Mouse (Mus musculus) liver, embryonic 16.5 days (tissue): ENCODE measurements around the gene Gpr39. TPM values are rescaled to one million over a fixed set of nuclear protein-coding genes. Genes with fewer than 3 reads are reported as not detected.

Experiments
- ATAC-seq: fragments of 200-750 bp; cut with Nextera tagmentation; 2 replicates; pipeline ENCODE4 v1.8.0; 2017; ENCODE audit warnings: low read depth, mild to moderate bottlenecking, moderate number of reproducible peaks, moderate library complexity
- H3K27ac ChIP-seq: fragments of 300-500 bp; sonication (generic); 2 replicates; pipeline ENCODE4 v1.5.1; 2014; ENCODE audit warnings: mild to moderate bottlenecking, low read length
- H3K27me3 ChIP-seq: fragments of 300-500 bp; sonication (generic); 2 replicates; pipeline ENCODE4 v1.6.1; 2014; ENCODE audit warnings: low read depth, low read length, mixed read lengths; ENCODE audit not compliant: control insufficient read depth, insufficient read depth
- H3K36me3 ChIP-seq: fragments of 300-500 bp; sonication (generic); 2 replicates; pipeline ENCODE4 v1.6.1; 2014; ENCODE audit warnings: mild to moderate bottlenecking; ENCODE audit not compliant: control insufficient read depth, insufficient read depth
- H3K4me1 ChIP-seq: fragments of 300-500 bp; sonication (generic); 2 replicates; pipeline ENCODE4 v1.6.1; 2014; ENCODE audit warnings: low read depth, low read length, mixed read lengths; ENCODE audit not compliant: control insufficient read depth
- H3K4me2 ChIP-seq: fragments of 300-500 bp; sonication (generic); 2 replicates; pipeline ENCODE4 v1.6.1; 2014; ENCODE audit warnings: low read depth, low read length, mixed read lengths
- H3K4me3 ChIP-seq: fragments of 300-500 bp; sonication (generic); 2 replicates; pipeline ENCODE4 v1.5.1; 2014; ENCODE audit warnings: low read depth, mild to moderate bottlenecking, low read length
- H3K9ac ChIP-seq: fragments of 300-500 bp; sonication (generic); 2 replicates; pipeline ENCODE4 v1.6.1; 2014; ENCODE audit warnings: low read depth, low read length
- H3K9me3 ChIP-seq: fragments of 300-500 bp; sonication (generic); replicated peaks from 2 replicates; pipeline ENCODE4 v1.6.1; 2016; ENCODE audit warnings: low read length; ENCODE audit not compliant: control insufficient read depth
- WGBS: fragments of 180-500 bp; shearing (Covaris S2); extraction: QIAGEN DNeasy Blood & Tissue Kit; methylation state at CpG from one replicate; pipeline ENCODE4 v1.1.7; 2014; ENCODE audit not compliant: insufficient replicate concordance; 5-methylcytosine and 5-hydroxymethylcytosine counted together
- polyA plus RNA-seq: library from polyadenylated mRNA; unstranded; fragments of >200 nt; fragmentation: Nextera tagmentation; extraction: Ambion mirVana; gene quantifications from 2 replicates; pipeline ENCODE4 v1.2.1, GENCODE M21; 2015

Gene Gpr39
- polyA plus RNA-seq, 1 experiment from 2014 or later: 3.5 TPM

- Histone ChIP-seq H3K27ac (no peak overlapping the region), H3K9me3 (no peaks in the 10 kb centered on the region), H3K4me2 (no peak overlapping the region), H3K4me3 (no peak overlapping the region), H3K36me3 (no peaks in the 10 kb centered on the region), H3K27me3 (no peaks in the 10 kb centered on the region), H3K9ac (no peak overlapping the region), H3K4me1 (no peaks in the 10 kb centered on the region)
- ATAC-seq: no peak
- WGBS: 61% methylated on average over 9 of the region's 9 CpGs
Measured at GRCm38 (mm10) chr1:125813141-125813782, 136.5 kb downstream of the Gpr39 start.

- Histone ChIP-seq H3K9me3 (no peaks in the 10 kb centered on the region), H3K27ac (no peak overlapping the region), H3K4me1 (no peaks in the 10 kb centered on the region), H3K36me3 (no peaks in the 10 kb centered on the region), H3K9ac (no peak overlapping the region), H3K4me2 (no peak overlapping the region), H3K4me3 (no peak overlapping the region), H3K27me3 (no peaks in the 10 kb centered on the region)
- 75% methylated on average over 7 of the region's 7 CpGs for WGBS
- no peak for ATAC-seq
Measured at GRCm38 (mm10) chr1:125821101-125821500, 144.3 kb downstream of the Gpr39 start.

GRCm38 (mm10) chr1:125823611-125824010 lies 146.8 kb downstream of the Gpr39 start:
- no peaks in the 10 kb centered on the region for H3K36me3 ChIP-seq
- no peak overlapping the region for H3K27ac ChIP-seq
- no peak overlapping the region for H3K4me3 ChIP-seq
- WGBS: 61% methylated on average over 4 of the region's 4 CpGs
- no peak for ATAC-seq
- no peaks in the 10 kb centered on the region for H3K27me3 ChIP-seq
- H3K4me2 ChIP-seq: no peak overlapping the region
- no peak overlapping the region for H3K9ac ChIP-seq
- no peaks in the 10 kb centered on the region for H3K4me1 ChIP-seq
- no peaks in the 10 kb centered on the region for H3K9me3 ChIP-seq

GRCm38 (mm10) chr1:125837507-125837906 lies 160.7 kb downstream of the Gpr39 start:
- H3K27ac ChIP-seq: no peak overlapping the region
- H3K4me3 ChIP-seq: no peak overlapping the region
- 42% methylated on average over 1 of the region's 1 CpGs for WGBS
- H3K27me3 ChIP-seq: no peaks in the 10 kb centered on the region
- no peaks in the 10 kb centered on the region for H3K36me3 ChIP-seq
- ATAC-seq: peak; percentile 60; the same call in 1 of the 2 replicates
- H3K9me3 ChIP-seq: no peaks in the 10 kb centered on the region
- H3K4me1 ChIP-seq: no peaks in the 10 kb centered on the region
- H3K9ac ChIP-seq: no peak overlapping the region
- no peak overlapping the region for H3K4me2 ChIP-seq

- Histone ChIP-seq H3K4me1 (no peaks in the 10 kb centered on the region), H3K4me3 (no peak overlapping the region), H3K9ac (no peak overlapping the region), H3K36me3 (no peaks in the 10 kb centered on the region), H3K4me2 (no peak overlapping the region), H3K27me3 (no peaks in the 10 kb centered on the region), H3K27ac (no peak overlapping the region), H3K9me3 (no peaks in the 10 kb centered on the region)
- ATAC-seq: no peak
- WGBS: 61% methylated on average over 13 of the region's 13 CpGs
Measured at GRCm38 (mm10) chr1:125839746-125840392, 163.1 kb downstream of the Gpr39 start.

GRCm38 (mm10) chr1:125854646-125855045 lies 177.9 kb downstream of the Gpr39 start:
- H3K4me2 ChIP-seq: no peak overlapping the region

GRCm38 (mm10) chr1:125858631-125859030 lies 181.8 kb downstream of the Gpr39 start:
- no peaks in the 10 kb centered on the region for H3K27me3 ChIP-seq
- no peak for ATAC-seq
- H3K27ac ChIP-seq: no peak overlapping the region
- no peak overlapping the region for H3K4me2 ChIP-seq
- H3K9me3 ChIP-seq: no peaks in the 10 kb centered on the region
- H3K9ac ChIP-seq: no peak overlapping the region
- whole genome bisulfite sequencing: 54% methylated on average over 5 of the region's 5 CpGs
- H3K4me3 ChIP-seq: no peak overlapping the region
- H3K36me3 ChIP-seq: no peaks in the 10 kb centered on the region
- no peaks in the 10 kb centered on the region for H3K4me1 ChIP-seq

More at GRCm38 (mm10) chr1:125854646-125855045, 177.9 kb downstream of the Gpr39 start:
- Histone ChIP-seq H3K27ac (no peak overlapping the region), H3K27me3 (no peaks in the 10 kb centered on the region), H3K36me3 (no peaks in the 10 kb centered on the region), H3K9me3 (no peaks in the 10 kb centered on the region), H3K4me3 (no peak overlapping the region), H3K4me1 (no peaks in the 10 kb centered on the region), H3K9ac (no peak overlapping the region)
- ATAC-seq: no peak
- WGBS: 20% methylated on average over 5 of the region's 5 CpGs

GRCm38 (mm10) chr1:125870056-125870455 lies 193.3 kb downstream of the Gpr39 start:
- Histone ChIP-seq H3K4me1 (no peaks in the 10 kb centered on the region), H3K27ac (no peak overlapping the region), H3K36me3 (no peaks in the 10 kb centered on the region), H3K27me3 (no peaks in the 10 kb centered on the region), H3K4me2 (no peak overlapping the region), H3K9ac (no peak overlapping the region), H3K4me3 (no peak overlapping the region), H3K9me3 (no peaks in the 10 kb centered on the region)
- WGBS: 41% methylated on average over 7 of the region's 7 CpGs
- no peak for ATAC-seq

GRCm38 (mm10) chr1:125893158-125893557 lies 216.4 kb downstream of the Gpr39 start:
- Histone ChIP-seq H3K36me3 (no peaks in the 10 kb centered on the region), H3K4me2 (no peak overlapping the region), H3K9ac (no peak overlapping the region), H3K27me3 (no peaks in the 10 kb centered on the region), H3K9me3 (no peaks in the 10 kb centered on the region), H3K27ac (no peak overlapping the region), H3K4me3 (no peak overlapping the region), H3K4me1 (no peaks in the 10 kb centered on the region)
- 70% methylated on average over 9 of the region's 9 CpGs for WGBS
- no peak for ATAC-seq
